Mouse (Mus musculus): ENCODE measurements around the gene Fbxo28.

The Fbxo28 gene

DNA sequence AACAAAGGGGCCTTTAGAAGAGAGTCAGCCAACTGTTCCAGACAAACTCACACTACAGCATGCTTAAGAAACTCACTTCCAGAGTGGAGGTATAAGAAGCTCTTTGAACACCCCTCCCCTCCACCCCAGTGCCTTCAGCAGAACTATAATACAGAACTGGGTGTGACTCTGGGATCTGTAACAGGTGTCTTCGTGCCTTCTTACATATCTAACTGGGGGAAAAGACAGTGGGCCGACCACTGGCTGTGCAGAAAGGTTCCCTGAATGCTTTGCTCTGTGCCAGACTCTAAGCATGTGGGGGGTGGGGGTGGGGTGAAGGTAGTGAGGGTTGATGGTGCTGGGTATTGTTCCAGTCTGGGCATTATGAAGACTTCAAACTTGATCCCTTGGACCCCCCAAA, 52.8 kb downstream of the Fbxo28 start:
- DNase-seq (ENCODE audit: low read depth, low spot score) = no peak

DNA sequence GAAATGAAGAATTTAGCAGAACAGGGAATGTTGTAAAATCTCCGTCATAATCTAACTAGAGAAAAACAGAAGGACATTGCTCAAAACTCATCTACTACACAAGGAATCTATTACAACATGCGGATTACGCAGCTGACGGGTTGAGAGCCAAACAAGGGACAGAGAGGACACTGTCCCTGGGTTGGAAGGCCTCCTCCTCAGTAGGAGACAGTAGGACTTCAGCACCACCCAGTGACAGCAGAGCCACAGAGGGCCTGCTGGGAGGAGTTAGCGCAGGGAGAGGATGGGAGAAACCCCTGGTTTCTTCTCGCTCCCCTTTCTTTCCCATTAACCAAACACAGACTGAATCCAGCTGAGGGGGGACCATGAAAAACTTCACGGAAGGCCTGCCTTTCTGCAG, 53.6 kb downstream of the Fbxo28 start:
- peak; percentile 64 for DNase-seq (ENCODE audit: low read depth, low spot score)

DNA sequence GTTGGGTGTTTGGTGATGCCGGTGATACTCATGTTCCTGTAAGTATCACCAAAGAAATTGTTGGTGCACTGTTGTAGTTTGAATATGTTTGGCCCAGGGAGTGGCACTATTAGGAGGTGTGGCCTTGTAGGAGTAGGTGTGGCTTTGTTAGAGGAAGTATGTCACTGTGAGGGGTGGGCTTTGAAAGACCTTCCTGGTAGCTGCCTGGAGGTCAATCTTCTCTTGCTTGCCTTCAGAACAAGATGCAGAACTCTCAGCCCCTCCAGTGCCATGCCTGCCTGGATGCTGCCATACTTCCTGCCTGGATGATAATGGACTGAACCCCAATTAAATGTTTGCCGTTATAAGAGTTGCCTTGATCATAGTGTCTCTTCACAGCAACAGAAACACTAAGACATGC, 56.6 kb downstream of the Fbxo28 start:
- DNase-seq (ENCODE audit: low read depth, low spot score) = no peak

- no peak for DNase-seq (ENCODE audit: low read depth, low spot score)
Observed at GRCm38 (mm10) chr1:182283231-182283630, 58.2 kb downstream of the Fbxo28 start.

DNA sequence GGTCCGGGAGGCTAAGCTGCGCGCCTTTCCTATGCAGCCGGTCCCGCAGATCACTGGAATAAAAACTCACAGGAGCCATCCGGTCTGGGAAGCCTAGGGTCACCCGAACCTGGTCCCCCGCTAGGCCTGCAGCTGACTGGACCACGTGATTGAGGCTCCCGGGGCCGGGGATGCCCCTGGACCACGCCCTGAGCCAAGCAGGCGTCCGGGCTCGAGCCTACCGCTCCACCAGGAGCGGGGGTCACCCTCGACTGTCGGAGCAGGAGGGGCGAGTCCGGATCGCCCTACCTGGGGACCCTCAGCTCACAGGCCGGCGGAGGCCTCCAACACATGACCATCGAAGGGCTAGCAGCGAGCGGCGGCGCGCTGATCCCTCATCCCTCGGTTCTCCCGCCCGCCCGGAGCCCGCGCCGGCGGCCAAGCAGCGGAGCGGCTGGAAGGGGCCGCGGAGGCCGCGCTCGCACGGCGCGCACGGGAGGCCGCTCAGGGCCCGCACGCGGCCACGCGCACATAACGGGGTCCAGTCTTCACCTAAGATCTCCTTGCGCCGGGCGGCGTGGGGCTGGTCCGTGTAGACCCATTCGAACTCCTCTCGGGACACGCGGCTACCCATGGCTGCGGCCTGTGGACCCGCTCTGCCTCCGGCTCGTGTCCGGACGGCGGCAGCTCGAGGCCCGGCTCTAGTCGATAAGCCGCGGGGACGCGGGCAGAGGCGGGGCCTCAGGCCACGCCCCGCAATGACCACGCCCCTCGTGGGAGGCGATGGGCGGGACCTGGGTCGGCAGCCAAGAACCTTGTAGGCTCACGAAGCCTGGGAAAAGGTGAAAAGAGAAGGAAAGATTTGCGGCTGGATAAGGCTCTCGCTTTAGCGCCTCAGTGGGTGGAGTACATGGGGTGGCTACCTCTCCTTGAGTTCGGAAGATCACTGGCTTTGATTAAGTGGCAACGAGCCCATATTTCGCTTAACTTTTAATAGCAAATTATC, 59.0 kb downstream of the Fbxo28 start, which contains the start of gene Degs1:
Gene Degs1, minus strand, starts transcription at position 714 of the 985 bp plus-strand sequence.
- DNase-seq (ENCODE audit: low read depth, low spot score) = peak; percentile 72

GRCm38 (mm10) chr1:182281251-182281711, 60.1 kb downstream of the Fbxo28 start:
- no peak for DNase-seq (ENCODE audit: low read depth, low spot score)

DNA sequence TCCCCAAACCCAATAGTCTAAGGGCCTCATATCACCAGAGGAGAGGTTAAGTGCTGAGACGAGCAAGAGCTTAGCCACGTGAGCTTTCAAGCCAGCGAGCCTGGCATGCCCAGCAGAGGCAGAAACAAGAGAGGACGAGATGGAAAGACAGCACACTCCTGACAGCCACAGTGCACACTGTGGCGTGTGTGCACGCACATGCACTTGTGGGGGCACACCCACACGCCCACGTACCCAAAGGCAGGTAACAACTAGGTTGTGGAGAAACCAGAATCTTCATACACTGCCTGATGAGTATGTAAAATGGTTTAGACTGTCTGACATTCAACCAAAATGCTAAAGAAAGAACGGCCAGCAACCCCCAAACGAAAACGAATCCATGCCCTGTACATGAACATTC, 60.9 kb downstream of the Fbxo28 start:
- DNase-seq (ENCODE audit: low read depth, low spot score) = no peak

DNA sequence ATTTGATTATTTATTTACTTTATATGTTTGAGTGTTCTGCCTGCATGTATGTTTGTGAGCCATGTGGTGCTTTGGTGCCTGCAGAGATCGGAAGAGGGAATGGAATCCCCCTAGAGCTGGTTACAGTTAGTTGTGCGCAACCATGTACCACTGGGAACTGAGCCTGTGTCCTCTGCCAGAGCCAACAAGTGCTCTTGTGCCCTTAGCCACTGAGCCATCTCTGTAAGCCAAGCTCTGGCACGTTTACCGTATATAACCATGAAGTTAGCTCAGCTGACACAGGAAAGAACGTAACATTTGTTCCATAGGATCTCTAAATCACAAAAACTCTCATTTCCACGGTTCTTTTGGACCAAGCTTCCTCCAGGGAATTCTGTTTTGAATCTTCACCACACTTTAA, 61.4 kb downstream of the Fbxo28 start:
- DNase-seq (ENCODE audit: low read depth, low spot score) = no peak

DNA sequence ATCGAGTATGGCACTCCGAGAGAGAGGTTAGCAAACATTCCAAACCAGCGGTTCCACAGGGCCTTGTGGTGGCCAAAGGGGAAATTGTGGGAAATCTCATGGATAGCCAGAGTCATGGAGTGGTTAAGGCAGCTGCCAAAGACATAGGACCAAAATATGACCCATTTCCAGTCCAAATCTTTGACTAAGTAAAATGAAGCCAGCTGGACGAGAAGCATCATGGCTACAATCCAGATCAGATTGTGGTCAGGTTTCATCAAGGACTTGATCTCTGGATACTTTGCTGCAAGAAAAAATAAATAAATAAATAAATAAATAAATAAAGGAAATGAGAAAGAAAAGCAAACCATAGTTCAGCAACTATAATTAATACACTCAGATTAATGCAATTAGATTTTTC, 62.0 kb downstream of the Fbxo28 start:
- DNase-seq (ENCODE audit: low read depth, low spot score) = no peak

DNA sequence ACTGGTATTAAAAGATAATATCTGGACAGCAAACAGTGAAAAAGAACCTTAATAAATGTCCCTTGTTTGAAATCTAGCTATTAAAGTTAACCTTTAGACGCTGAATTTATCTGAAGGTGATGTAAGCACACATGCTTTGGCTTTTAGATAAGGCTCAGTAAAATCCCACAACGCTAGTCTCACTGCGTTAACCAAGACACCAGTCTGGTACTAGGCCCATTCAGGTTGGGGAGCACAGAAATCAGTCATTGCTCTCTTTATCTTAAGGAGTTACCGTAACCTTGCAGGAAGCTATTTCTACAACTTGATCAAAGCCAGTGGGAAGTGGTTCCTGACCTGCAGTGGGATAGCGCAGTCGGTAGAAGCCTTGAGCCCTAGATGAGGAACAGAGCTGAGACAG, 66.3 kb downstream of the Fbxo28 start:
- no peak for DNase-seq (ENCODE audit: low read depth, low spot score)

- no peak for DNase-seq (ENCODE audit: low read depth, low spot score)
Observed at GRCm38 (mm10) chr1:182271632-182272031, 69.8 kb downstream of the Fbxo28 start.

DNA sequence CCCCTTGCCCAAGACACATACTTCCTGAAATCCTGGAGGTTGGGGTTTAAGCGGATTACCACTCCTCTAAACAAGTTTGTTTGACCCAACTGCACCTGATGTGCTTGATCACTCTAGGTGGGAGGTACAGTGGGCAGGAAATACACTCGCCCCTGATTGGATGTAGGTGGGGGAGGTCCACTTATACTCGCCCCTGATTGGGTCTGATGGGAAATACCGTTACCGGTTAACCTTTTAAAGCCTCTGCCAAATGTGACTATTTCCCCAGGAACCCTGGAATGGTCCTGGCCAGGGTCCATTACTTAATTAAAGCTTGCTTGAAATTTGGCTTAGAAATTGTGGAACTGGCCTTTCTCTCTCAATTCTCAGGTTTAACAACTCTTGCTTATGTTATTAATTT, 70.3 kb downstream of the Fbxo28 start:
- no peak for DNase-seq (ENCODE audit: low read depth, low spot score)

DNA sequence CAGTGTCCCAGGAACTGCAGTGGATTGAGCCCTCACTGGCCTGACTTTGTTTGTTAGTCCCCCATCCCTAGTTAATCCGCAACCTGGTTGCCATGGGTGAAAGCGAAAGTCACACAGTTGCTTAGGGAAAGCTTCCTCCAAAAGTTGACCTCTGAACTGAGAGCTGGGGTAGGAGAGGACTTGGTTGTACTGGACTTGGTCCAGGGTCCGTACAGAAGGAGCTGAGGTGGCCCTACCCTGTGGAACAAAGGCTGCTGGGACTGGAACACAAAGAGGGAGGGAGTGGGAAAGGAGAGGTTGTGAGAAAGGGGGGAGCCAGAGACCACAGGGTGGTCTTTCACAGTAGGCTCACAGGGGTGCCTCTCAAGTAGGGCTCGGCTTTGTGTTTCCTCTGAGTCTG, 73.1 kb downstream of the Fbxo28 start:
- no peak for DNase-seq (ENCODE audit: low read depth, low spot score)

- no peak for DNase-seq (ENCODE audit: low read depth, low spot score)
Observed at GRCm38 (mm10) chr1:182266028-182266525, 75.4 kb downstream of the Fbxo28 start.

All from telencephalon, adult 2 months (tissue).